Mouse (Mus musculus) lung, postnatal 14 days (tissue): ENCODE measurements around the gene Pard6a.
A peak's percentile ranks its signal among the peaks of the same experiment; 100 is the strongest.

Source experiments
- DNase-seq: peaks from one replicate; pipeline ENCODE4 v3.0.0; 2021

Gene Pard6a

DNA sequence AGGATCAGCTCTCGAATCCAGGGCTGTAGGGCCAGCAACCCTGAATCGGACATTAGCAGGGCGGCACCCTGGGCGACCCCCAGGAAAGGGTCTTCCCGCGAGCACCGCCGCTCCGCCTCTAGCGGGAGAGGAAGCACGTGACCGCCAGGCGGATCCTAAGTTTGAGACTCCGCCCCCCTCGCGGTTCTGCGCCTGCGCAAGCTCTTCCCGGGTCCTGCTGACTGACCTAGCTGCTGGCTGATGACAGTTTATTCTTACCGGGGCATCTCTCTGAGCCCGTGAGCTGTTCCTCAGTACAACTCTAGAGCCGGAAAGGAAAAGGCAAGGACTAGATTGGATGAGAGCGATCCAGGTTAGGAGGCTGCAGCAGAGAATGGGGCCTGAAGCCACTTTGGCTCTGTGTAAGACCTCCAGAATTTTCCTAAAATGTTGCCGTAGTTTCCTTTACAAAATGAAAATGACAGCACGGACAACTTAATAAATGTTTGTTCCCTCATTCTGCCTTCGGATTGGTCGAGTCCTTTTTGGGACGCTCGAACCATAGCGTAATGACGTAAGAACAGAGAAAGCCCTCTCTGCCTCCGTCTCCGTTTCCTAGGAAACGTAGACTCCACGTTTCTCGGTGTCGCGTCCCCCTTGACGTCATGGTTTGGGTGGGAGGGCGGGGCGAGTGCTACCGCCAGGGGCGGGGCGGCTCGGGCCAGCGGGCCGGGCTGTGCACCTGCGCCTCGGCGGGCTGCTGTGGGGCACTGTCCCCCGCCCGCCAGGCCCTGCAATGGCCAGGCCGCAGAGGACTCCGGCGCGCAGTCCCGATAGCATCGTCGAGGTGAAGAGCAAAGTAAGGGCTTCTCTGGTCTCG is at the start of gene Pard6a, which contains the start of gene Acd:
Gene Pard6a, plus strand, starts transcription at position 183 of the 859 bp plus-strand sequence.
Gene Acd, minus strand, starts transcription at position 137 of the 859 bp plus-strand sequence.
- DNase-seq, result peak; percentile 98

- DNase-seq, result no peak
Measured at GRCm38 (mm10) chr8:105657641-105658040, 43.3 kb upstream of the Pard6a start.

DNA sequence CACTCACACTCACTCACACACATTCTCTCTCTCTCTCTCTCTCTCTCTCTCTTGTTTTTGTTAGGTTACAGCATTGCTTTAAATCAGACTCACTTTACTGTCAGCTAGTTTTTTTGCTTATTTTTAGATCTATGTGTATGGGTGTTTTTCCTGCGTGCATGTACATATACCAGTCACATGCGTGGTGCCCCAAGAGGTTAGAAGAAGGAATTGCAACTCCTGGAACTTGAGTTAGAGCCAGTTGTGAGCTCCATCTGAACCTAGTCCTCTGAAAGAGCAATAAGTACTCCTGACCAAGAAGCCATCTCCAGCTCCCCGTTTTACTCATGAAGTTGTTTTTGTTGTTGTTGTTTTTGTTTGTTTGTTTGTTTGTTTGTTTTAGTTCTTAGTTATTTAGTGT is 39.8 kb upstream of the Pard6a start:
- peak; percentile 33 for DNase-seq

GRCm38 (mm10) chr8:105677891-105678290 is 23.1 kb upstream of the Pard6a start:
- no peak for DNase-seq

GRCm38 (mm10) chr8:105685325-105685724 is 15.6 kb upstream of the Pard6a start:
- no peak for DNase-seq

DNA sequence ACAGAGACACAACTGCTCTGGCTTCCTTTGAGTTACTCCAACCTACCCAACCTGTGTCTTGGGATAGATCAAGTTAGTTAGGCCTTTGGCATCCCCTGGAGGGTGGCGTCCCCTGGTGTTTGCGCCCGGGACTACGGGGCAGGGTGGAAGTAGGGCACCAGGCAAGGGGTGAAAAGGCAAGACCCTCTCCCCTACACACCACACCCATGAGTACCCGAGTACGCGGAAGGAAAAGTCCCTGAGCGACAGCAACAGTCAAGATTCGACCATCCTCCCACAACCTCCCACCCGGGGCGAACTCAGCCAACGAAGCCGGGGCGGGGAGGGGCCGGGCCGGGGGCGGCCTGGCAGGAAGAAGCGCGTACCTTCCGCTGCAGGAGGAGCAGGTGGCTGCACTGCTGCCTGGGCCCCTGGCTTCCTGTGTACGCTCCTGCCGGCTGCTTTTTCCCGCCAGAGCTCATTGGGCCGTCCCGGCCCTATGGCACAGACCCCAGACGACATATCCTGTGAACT is 15.1 kb upstream of the Pard6a start, which contains the start of gene Carmil2:
Gene Carmil2, plus strand, starts transcription at position 479 of the 513 bp plus-strand sequence.
- peak; percentile 80 for DNase-seq

DNA sequence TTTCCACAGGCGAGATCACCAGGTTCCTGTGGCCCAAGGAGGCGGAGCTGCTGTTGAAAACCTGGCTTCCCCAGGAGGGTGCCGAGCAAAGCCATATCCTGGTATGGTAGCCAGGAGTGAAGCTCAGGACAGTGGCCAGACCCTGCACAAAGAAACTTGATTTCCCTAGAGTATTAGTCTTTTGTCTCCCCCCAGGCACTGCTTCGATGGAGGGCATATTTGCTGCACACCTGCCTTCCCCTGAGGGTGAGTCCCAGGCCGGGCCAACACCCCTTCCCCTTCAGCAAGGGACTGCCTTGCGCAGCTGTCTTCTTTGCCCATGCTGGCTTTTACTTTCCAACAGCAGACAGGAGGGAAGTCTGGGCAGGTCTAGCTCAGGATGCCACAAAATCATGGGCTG is 14.4 kb upstream of the Pard6a start:
- DNase-seq, result no peak

DNA sequence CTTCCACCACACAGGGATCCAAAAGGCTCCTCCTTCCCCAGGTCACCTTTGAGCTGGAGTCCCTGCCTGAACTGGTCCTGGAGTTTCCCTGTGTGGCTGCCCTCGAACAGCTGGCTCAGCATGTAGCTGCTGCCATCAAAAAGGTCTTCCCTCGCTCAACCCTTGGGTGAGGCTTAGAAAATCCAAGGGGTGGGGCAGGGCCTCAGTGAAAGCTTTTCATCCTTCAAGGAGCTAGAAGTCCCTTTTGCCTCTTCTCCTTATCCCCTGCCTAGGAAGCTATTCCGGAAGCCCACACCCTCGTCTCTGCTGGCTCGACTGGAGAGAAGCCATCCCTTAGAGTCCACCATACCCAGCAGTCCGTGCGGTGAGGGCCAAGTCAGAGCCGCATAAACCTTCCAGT is 13.4 kb upstream of the Pard6a start:
- DNase-seq, result no peak

- DNase-seq, result no peak
Measured at GRCm38 (mm10) chr8:105688242-105688752, 12.7 kb upstream of the Pard6a start.

DNA sequence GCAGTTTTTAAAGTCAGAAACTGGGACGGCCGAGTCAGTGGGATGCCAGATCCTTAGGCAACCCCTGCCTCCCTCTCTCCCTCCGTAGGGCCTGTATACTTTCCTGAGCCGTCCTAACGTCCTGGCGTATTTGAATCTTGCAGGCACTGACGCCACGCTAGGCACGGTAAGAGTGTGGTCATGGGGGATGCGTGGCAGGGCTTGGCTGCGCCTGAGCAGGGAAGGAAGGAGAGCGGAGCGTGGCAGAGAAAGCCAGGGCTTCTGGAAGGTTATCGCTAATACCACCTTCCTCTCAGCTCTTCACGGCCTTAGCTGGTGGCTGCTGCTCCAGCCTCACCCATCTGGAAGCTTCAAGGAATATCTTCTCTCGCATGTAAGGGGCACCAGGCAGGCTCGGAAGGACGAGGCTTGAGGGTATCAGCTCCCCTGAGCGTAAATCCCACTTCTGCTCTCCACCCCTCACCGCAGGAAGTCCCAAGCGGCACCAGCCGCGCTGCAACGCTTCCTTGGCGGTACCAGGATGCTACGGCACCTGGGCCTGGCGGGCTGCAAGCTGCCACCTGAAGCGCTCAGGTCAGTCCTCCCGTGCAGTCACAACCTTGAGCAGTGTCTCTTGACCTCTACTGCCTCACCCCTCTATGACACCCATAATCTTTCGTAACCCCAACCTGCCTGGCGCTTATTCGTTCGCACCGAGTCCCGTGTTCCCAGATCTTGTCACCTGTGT is 11.5 kb upstream of the Pard6a start:
- no peak for DNase-seq

DNA sequence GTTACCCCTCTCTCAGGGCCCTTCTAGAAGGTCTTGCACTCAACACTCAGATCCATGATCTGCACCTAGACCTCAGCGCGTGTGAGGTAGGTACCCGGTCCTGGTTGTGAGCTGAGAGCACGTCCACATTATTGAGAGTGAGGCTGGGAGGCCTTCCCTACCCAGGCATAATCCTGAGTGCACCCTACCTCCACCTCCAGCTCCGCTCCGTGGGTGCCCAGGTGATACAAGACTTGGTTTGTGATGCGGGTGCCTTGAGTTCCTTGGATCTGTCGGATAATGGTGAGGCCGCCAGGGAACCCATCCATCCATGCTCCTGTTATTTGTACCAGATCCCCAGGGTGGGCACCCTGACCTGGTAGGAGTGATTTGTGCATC is 11.0 kb upstream of the Pard6a start:
- no peak for DNase-seq

DNA sequence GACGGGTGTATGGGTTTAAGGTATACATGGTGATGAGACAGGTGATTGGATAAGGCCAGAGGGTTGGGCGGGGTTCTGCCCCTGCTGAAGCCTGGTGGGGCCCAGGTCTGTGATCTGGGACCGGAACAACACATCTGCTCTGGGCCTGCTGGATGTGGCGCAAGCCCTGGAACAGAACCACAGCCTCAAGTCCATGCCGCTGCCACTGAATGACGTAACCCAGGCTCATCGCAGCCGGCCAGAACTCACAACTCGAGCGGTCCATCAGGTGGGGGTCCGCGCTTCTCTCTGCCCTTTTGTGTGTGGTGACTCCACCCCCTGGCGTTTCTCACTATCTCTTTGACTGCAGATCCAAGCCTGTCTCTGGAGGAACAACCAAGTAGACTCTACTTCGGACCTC is 10.0 kb upstream of the Pard6a start:
- DNase-seq, result no peak

DNA sequence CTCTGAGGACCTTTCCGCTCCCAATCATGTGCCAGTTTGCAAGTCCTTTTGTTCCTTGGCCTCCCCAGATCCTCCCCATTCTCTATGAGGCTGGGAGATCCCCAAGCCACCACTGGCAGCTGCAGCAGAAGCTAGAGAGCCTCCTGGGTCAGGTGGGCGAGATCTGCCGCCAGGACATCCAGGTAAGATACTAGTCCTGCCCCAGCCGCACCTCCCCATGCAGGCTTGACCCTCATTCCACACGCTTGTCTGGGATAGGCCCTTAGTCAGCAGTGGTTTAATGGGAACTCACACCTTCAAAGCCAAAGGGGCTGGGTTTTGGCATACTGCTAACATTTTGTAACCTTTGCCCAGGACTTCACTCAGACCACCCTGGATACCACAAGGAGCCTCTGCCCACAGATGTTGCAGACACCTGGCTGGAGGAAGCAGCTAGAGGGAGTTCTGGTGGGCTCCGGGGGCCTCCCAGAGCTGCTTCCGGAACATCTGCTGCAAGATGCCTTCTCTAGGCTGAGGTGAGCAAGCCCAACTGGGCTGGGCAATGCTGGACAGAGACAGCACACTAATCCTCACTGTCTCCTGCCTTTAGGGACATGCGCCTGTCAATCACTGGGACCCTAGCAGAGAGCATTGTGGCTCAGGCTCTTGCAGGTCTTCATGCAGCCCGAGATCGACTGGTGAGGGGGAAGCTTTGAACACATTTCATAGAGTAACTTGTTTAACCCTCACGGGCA is 8.3 kb upstream of the Pard6a start:
- no peak for DNase-seq

GRCm38 (mm10) chr8:105693648-105694047 is 7.3 kb upstream of the Pard6a start:
- DNase-seq, result peak; percentile 75

- no peak for DNase-seq
Measured at GRCm38 (mm10) chr8:105694051-105694799, 6.7 kb upstream of the Pard6a start.

GRCm38 (mm10) chr8:105695080-105695780 is 5.7 kb upstream of the Pard6a start:
- no peak for DNase-seq

DNA sequence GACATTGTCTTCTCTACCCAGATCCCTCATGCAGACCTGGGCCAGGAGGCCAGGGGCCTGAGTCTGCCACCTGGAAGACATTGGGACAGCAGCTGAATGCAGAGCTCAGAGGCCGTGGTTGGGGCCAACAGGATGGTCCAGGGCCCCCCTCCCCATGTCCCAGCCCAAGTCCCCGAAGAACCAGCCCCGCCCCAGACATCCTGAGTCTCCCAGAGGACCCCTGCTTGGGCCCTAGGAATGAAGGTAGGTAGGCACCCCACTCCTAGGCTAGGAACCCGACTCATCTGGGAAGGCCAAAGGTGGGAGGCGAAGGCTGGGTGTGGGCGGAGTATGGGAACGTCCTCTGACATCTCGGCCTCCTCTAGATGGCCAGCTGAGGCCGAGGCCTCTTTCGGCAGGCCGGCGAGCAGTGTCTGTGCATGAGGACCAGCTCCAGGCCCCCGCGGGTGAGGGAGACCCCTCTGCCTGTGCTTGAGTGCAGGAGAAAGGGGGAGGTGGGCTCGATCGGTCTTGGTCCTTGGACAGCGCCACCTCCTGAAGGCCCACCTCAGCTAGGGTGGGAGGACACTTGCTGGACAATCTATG is 3.7 kb upstream of the Pard6a start:
- DNase-seq, result no peak

DNA sequence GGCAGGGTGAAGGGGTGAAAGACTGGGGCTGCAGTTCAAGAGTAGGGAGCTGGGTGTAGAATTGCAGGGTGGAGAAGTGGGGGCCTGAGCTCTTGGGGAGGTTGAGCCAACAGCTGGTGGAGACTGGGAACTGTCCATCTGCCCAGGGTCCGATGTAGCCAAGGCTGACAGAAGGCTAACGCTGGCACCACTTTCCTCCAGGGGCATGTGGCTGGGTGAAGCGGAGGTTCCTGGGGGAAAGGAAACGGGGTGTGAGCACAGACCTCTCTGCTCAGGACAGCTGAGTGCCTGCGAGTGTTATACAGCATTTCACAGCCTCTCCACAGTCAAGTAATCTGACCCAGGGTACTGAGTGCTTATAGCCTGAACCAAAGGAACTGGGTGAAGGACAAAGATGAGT is 2.2 kb upstream of the Pard6a start:
- DNase-seq, result no peak

- DNase-seq, result no peak
Measured at GRCm38 (mm10) chr8:105699488-105700215, 1.3 kb upstream of the Pard6a start.

DNA sequence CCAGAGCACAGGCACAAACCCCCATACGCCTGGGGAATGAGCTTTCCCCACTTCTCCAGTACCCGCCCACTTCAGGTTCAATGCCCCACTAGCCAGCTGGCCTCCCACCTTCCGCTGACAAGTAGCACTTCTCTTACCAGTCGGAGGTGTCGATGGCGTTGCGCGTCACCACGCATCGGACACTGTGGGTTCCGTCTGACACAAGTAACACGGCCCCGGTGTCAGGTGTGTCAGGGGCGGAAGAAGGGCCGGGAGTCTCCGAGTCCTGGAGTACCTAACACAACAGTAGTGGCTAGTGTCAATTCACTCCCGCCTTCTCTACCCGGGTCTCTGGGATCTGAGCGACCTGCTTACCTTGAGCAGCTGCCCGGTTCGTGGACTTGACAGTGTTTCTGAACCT is 382 bp upstream of the Pard6a start:
- peak; percentile 52 for DNase-seq
